Mouse (Mus musculus): ENCODE measurements at regions not wholly inside any gene's neighbourhood (a gene's known extent, or its start where the extent isn't known, plus 50 kb on each side); places are given as distances from the start of the nearest gene placed in this dataset.

DNA sequence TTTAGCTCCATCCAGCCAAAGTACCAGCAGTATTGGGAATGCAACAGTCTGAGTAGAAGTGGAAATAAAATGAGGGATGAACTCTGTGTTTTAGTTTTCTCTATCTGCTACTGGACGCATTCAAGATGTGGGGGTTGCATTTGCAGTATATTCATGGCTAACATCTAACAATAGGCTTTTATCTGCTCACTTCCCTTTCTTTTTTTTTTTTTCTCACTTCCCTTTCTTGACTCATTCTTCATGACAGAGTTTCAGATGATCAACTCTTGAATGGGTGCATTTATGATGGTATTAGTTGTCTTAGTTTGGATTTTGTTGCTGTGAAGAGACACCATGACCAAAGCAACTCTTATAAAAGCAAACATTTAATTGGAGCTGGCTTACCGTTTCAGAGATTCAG lies 240.0 kb downstream of the Igsf11 start:
- no peak for TF ChIP-seq POLR2A (IDR thresholded peaks at IDR 0.05; ENCODE audit: insufficient read depth, low read length)
- no peak for TF ChIP-seq CTCF (IDR thresholded peaks at IDR 0.05; ENCODE audit: low read depth, low read length)
